Mouse (Mus musculus) small intestine, adult 2 months (tissue): ENCODE results near the gene Hddc2. TPM values are rescaled to one million over a fixed set of nuclear protein-coding genes. Genes with fewer than 3 reads are reported as not detected.
"Not testable (repeated sequence)": the region's sequence is repeated elsewhere in the genome, so short reads cannot be mapped to it uniquely, and the experiment has no call there.

Experiments used
- H3K27ac ChIP-seq: fragments of 200-500 bp; 2 replicates; pipeline ENCODE4 v1.5.1; 2012; ENCODE audit warnings: low read depth, low read length, control low read depth, inconsistent platforms; ENCODE audit not compliant: insufficient read depth
- H3K27me3 ChIP-seq: fragments of 200-500 bp; 2 replicates; pipeline ENCODE4 v1.6.1; 2012; ENCODE audit warnings: mild to moderate bottlenecking, moderate library complexity, low read length, inconsistent platforms; ENCODE audit not compliant: control insufficient read depth, insufficient read depth
- H3K36me3 ChIP-seq: fragments of 200-500 bp; 2 replicates; pipeline ENCODE4 v1.6.1; 2012; ENCODE audit warnings: mild to moderate bottlenecking, low read length, control low read depth, inconsistent platforms; ENCODE audit not compliant: control insufficient read depth, insufficient read depth
- H3K4me1 ChIP-seq: fragments of 200-500 bp; 2 replicates; pipeline ENCODE4 v1.6.1; 2012; ENCODE audit warnings: low read length, inconsistent platforms, mixed read lengths; ENCODE audit not compliant: control insufficient read depth, insufficient read depth, insufficient read length
- H3K4me3 ChIP-seq: fragments of 200-500 bp; 2 replicates; pipeline ENCODE4 v1.5.1; 2012; ENCODE audit warnings: low read depth, mild to moderate bottlenecking, control low read depth, inconsistent platforms, low read length, moderate library complexity
- CTCF ChIP-seq: fragments of 200-500 bp; IDR thresholded peaks from 2 replicates; pipeline ENCODE4 v1.5.1; 2012; ENCODE audit warnings: low read depth, mild to moderate bottlenecking, control low read depth, inconsistent platforms, low read length, moderate library complexity, mixed read lengths; ENCODE audit not compliant: insufficient replicate concordance, insufficient read length; ENCODE audit errors: extremely low read depth
- POLR2A ChIP-seq: fragments of 200-500 bp; IDR thresholded peaks from 2 replicates; pipeline ENCODE4 v1.6.1; 2012; ENCODE audit warnings: low read depth, mild to moderate bottlenecking, control low read depth, inconsistent platforms, low read length, moderate library complexity
- WGBS: fragments of 180-500 bp; shearing (Covaris S2); methylation state at CpG from one replicate; pipeline ENCODE4 v1.1.7; 2018; 5-methylcytosine and 5-hydroxymethylcytosine counted together
- polyA plus RNA-seq: library from polyadenylated mRNA; depleted of rRNA; stranded (reverse); fragments of >200 nt; gene quantifications from 2 replicates; pipeline ENCODE4 v1.2.3, GENCODE M21; 2012; rRNA removed

Hddc2 gene
- polyA plus RNA-seq, 1 experiment, result 1.8 TPM

DNA sequence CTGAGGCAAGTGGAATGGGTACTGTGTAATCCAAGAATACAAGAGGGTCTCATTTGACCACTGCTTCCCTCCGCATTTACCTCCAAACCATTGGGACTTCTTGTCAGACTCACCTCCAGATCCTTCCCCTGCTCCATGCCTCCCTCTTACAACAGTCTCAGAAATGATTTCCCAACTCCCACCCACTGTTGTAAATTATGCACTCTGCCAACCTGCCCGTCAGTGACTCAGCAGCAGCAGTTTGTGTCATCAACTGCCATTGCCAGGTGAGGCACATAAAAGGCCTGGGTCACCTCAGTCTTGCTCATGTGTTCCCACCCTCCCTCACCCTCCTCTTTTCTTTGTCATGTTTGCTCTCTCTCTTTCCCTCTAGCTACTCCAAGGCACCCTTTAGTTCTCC, 41.0 kb downstream of the Hddc2 start:
- Histone ChIP-seq H3K4me1 (no peaks in the 10 kb centered on the region), H3K36me3 (no peaks in the 10 kb centered on the region), H3K4me3 (no peak overlapping the region), H3K27ac (no peak overlapping the region), H3K27me3 (no peaks in the 10 kb centered on the region)
- no peak for TF ChIP-seq CTCF
- TF ChIP-seq POLR2A, result no peak
- WGBS, result 59% methylated on average over 2 of the region's 2 CpGs

DNA sequence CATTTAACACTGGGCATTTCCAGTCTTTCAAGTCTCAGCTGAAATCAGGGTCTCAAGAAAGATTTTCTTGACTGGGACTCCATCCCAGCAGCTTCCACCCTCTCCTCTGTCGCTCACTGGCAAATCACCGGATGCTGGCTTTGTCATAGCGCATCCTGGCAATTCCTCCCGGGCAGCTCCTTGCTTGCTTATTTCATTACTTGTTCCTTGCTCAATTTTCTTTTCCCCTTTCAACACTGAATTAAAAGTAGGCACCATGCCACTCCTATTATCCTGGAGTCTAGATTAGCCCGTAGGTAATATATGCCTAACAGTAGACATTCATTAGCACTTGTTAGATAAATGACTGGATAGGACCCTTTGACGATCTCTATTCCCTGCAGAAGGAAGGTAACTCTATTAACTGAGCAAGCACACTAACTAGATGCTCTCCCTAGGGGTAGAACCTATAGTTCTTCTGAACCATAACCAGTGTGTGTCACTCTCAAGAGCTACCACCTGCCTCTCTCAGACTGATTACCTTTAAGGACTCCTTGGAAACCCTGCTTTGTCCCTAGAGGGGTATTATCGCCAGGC, 41.8 kb downstream of the Hddc2 start:
- no peaks in the 10 kb centered on the region for H3K27me3 ChIP-seq
- WGBS, result 77% methylated on average over 7 of the region's 7 CpGs
- H3K4me1 ChIP-seq, result no peaks in the 10 kb centered on the region
- H3K4me3 ChIP-seq, result no peak overlapping the region
- H3K27ac ChIP-seq, result no peak overlapping the region
- TF ChIP-seq CTCF (no peak), POLR2A (no peak)
- H3K36me3 ChIP-seq, result no peaks in the 10 kb centered on the region

GRCm38 (mm10) chr10:31359749-31360148, 46.6 kb downstream of the Hddc2 start:
- Histone ChIP-seq H3K4me1 (no peaks in the 10 kb centered on the region), H3K27me3 (no peaks in the 10 kb centered on the region), H3K4me3 (no peak overlapping the region), H3K36me3 (no peaks in the 10 kb centered on the region), H3K27ac (no peak overlapping the region)
- no peak for TF ChIP-seq CTCF
- TF ChIP-seq POLR2A, result no peak
- WGBS, result 79% methylated on average over 4 of the region's 4 CpGs

DNA sequence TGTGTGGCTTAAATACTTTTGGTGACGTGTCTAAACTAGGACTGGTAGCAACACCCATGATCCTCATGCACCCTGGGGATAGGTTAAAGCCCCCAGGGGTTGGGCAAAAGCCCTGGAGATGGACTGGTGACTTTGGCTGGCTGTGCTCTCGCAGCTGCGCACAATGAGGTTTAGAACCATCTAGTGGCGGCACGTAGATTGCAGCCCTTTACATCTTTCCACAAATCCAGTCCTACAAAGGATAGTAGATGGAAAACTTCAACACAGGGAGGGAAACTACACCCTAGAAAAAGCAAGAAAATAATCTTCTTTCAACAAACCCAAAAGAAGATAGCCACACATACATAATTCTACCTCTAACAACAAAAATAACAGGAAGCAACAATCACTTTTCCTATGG, 57.0 kb downstream of the Hddc2 start:
- H3K4me3 ChIP-seq, H3K36me3 ChIP-seq, H3K27ac ChIP-seq, H3K27me3 ChIP-seq, H3K4me1 ChIP-seq: not testable (repeated sequence)
- WGBS, result 15% methylated on average over 4 of the region's 5 CpGs

Other genes starting within 250 kb of the Hddc2 start
- 1.3 and 1.8 TPM in 2 replicates for gene Tpd52l1, start 132.6 kb downstream of the Hddc2 start, polyA plus RNA-seq